Mouse (Mus musculus) left cerebral cortex, adult 18-20 months (tissue): Measurements from ENCODE around the gene Aurkaip1. TPM values are rescaled to one million over a fixed set of nuclear protein-coding genes. Genes with fewer than 3 reads are reported as not detected.
"Not testable (repeated sequence)": the region's sequence is repeated elsewhere in the genome, so short reads cannot be mapped to it uniquely, and the experiment has no call there.

Experiments
- DNase-seq, 2 experiments: peaks; one replicate each; pipeline ENCODE4 v3.0.0; 2021 to 2022; ENCODE audit warnings: low spot score in 2 of 2, mixed read lengths in 1 of 2
- long read RNA-seq, 2 experiments: library from polyadenylated mRNA; stranded (forward); transcript quantifications; one replicate each; pipeline ENCODE4 v2.0.0; 2021
- total RNA-seq, 2 experiments: library from RNA; stranded (reverse); gene quantifications; 2 replicates each; pipeline ENCODE4 v1.2.3; 2021

Aurkaip1 gene
- 100 to 1,000 TPM; 103 to 110 TPM for total RNA-seq
- long read RNA-seq, experiment 1, transcript Aurkaip1-201 (4 exons, 1,159 nt): major isoform, 52 of 117 reads
- long read RNA-seq, experiment 1, transcript Aurkaip1-203 (3 exons, 1,029 nt): minor isoform, 43 of 117 reads
- long read RNA-seq, experiment 1, partial matches to known transcripts: 3 of 117 reads
- long read RNA-seq, experiment 1, other reads (novel, unspliced or antisense): 19 of 117 reads
- long read RNA-seq, experiment 2, transcript Aurkaip1-203 (3 exons, 1,029 nt): minor isoform, 42 of 119 reads
- long read RNA-seq, experiment 2, transcript Aurkaip1-201 (4 exons, 1,159 nt): major isoform, 53 of 119 reads
- long read RNA-seq, experiment 2, partial matches to known transcripts: 6 of 119 reads
- long read RNA-seq, experiment 2, other reads (novel, unspliced or antisense): 16 of 119 reads

DNA sequence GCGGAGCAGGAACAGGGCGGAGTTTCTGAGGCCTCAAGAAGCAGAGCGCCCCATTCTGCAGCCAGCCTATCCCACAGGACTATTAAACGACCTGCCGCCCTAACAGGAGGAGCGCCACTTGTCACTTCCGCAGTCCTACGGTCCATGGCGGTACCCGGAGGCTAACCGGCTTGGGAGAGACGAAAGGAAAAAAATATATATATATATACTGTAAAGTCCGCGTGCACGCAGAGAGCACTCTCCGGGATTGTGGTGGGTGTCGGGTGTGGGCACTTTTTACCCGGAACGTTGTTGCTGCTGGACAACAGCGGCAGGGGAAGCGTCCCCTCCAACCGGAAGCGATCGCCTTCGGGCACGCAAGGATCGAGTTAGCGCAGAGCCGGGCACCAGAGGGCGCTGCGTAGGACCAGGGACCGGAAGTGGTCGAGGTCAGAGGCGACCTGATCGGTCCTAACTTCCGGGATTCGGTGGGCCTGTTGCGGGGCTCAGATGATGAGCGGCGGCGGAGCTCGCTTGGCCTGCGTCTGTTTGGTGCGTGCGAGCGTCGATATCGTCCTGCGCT is at the start of gene Aurkaip1:
Aurkaip1 (plus strand) TSS at position 68 of the 562 bp plus-strand sequence.
- peak; percentile 95 to 96 for DNase-seq

GRCm38 (mm10) chr4:155783486-155784080 is 47.5 kb upstream of the Aurkaip1 start:
- DNase-seq: no peak

- DNase-seq: peak; percentile 78 to 82
Observed at GRCm38 (mm10) chr4:155784081-155784701, 46.9 kb upstream of the Aurkaip1 start.

GRCm38 (mm10) chr4:155785246-155785645 is 45.8 kb upstream of the Aurkaip1 start:
- DNase-seq: no peak

DNA sequence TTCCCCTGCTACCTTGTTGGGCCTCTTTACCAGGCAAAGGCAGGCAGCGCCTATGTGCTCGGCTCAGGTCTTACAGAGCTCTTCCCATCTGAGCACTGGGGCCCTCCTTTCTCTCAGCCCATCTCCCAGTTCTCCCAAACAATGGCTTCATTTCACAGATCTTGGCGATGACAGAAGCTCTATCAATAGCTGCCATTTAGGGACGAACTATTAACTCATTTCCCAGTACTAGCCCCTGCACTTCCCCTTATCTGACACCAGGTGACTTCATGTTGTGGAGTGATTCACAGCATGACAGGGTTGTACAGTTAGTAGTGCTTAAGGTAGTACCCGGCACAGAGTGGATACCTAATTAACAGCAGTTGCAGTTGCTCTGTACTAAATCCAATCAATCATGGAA is 45.3 kb upstream of the Aurkaip1 start, which contains the start of gene Tmem88b:
Tmem88b (minus strand) TSS at position 56 of the 400 bp plus-strand sequence.
- DNase-seq: no peak

GRCm38 (mm10) chr4:155788300-155788699 is 42.8 kb upstream of the Aurkaip1 start:
- DNase-seq: no peak

DNA sequence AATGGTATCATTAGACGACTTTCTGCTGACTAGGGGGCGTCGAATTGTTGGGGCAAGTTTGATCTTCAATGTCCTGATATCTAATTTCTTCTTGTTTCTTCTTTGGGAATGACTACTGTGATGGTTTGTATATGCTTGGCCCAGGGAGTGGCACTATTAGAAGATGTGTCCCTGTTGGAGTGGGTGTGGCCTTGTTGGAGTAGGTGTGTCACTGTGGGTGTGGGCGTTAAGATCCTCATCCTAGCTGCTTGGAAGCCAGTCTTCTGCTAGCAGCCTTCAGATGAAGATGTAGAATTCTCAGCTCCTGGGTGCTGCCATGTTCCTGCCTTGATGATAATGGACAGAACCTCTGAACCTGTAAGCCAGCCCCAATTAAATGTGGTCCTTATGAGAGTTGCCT is 42.2 kb upstream of the Aurkaip1 start:
- DNase-seq: not testable (repeated sequence)

DNA sequence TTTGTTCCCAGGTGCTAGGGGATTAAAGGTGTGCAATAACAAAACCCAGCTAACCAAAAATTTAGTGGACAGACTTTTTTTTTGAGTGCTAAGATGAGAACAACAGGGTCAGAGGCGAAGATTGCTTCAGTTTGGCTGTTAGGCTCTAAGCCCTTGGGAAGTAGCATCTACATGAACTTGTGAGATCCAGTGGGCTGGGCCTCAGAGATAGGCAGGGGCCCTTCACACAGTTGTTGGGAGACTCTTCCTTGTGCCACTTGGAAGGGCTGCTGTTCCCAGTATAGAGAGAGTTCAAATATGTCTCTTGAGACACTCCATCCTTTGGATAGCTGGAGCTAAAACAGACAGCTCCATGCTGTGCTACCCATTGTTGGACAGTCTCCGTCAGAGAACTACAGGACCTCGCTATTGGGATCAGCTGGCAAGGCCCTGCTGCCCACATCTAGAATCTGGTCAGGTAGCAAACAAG is 41.0 kb upstream of the Aurkaip1 start, which contains the start of gene Ankrd65:
Ankrd65 (plus strand) TSS at position 419 of the 469 bp plus-strand sequence.
- no peak for DNase-seq

DNA sequence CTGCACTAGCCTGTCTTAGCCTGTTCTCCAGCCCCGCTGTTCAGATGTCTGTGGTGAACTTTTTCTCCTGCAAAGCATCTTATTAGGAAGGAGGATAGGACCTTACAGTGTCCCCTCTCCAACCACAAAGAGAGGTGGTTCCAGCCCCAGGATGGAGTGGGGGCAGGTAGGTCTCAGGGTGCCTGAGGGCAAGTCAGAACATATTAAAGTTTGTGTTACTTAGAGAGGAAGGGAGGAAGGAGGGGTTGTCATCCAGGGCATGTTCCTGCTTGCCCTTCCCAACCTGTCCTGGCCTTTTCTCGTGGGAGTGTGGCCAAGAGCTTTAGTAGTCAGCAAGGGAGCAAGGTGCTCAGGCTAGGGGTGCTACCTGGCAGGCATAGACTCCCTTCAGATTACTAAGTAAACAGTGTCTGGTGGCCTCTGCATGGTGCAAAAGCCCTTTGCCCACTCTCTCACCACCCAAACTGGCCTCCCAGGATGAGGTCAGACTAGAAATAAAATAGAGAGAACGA is 40.4 kb upstream of the Aurkaip1 start:
- no peak for DNase-seq

DNA sequence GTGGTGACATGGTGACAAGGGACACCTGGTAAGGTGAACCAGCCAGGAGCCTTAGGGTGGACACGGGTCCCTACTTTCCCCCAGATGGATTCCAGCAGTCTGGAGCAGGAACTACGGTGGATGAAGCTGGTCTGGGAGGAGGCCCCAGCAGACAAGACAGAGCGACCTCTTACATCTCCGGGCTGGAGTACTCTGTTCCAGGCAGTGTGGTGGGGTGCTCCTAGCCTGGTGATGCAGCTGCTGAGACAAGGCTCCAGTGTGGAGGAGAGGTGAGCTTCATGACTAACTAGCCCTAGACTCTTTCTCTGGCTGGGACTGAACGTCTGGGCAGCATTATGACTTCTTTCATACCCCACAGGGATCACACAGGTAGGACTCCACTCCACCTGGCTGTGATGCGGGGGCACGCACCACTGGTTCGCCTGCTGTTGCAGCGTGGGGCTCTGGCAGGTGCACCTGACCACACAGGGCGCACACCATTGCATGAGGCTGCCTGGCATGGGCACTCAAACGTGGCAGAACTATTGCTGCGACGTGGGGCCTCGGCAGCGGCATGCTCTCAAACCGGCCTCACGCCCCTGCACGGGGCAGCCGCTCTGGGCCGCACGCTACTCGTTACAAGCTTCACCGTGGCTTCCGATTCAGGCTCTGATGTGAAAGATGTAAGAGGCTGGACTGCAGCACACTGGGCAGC is 39.7 kb upstream of the Aurkaip1 start:
- DNase-seq: no peak

DNA sequence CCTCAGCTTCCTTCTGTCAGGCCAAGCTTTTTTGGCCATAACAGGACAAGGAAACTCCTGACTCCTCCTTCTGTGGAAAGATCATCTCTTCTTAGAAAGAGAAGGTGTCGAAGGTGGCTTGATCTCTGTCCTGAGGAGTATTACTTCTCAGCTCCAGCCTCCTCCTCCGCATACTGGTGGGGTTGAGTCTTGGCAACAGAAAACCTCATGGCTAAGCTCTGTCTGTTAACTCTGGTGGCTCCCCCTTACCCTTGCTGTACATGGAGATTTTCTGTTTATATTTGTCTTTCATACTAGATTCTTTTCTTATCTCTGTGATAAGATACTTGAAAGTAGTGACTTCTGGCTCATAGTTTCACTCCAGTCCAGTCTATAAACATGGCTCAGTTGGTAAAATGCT is 37.3 kb upstream of the Aurkaip1 start:
- no peak for DNase-seq

DNA sequence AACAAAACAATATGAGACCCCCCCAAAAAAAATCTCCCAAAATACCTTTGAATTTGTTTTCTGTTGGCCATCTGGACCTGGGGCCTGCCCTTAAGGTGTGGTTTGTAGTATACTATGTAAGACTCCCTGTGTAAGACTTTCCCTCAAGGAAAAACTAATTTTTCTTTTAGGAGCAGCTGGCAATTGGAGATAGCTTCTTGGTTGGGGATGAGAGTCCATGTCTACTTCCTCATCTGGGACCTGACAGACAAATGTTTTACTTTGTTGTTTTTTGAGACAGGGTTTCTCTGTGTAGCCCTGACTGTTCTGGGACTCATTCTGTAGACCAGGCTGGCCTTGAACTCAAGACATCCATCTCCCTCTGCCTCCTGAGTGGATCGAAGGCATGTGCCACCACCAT is 29.0 kb upstream of the Aurkaip1 start:
- no peak for DNase-seq

- no peak for DNase-seq
Observed at GRCm38 (mm10) chr4:155802741-155803339, 28.2 kb upstream of the Aurkaip1 start, which contains the start of gene Mrpl20. Gene Mrpl20 (plus strand): TSS chr4:155802878.

DNA sequence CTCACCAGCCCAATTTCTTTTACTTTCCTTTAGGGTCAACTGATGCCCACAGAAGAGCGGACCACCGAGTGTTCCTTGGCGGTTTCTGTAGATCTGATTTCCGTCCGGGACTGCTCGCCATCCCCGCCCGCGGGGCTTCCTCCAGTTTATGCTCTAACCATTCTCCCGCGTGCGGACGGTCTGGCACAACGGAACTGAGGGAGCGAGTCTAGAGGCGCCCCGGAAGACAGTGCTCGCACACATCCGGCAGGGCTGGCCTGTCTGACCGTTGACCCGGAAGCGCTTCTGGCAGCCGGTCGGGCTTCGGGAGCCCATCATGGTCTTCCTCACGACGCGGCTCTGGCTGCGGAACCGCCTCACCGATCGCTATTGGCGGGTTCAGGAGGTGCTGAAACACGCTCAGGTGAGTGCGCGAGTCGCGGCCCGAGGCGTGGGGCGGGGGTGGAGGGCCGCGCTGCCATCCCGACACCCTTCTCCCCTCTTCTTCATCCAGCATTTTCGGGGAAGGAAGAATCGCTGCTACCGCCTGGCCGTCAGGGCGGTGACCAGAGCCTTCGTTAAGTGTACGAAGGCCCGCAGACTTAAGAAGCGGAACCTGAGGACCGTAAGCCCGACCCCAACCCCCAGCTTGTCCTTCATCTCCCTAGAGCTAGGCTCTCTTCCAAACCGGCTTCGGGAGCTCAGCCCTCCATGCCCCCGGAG is 27.6 kb upstream of the Aurkaip1 start:
- DNase-seq: peak; percentile 95 to 98

GRCm38 (mm10) chr4:155807841-155808240 is 23.2 kb upstream of the Aurkaip1 start:
- no peak for DNase-seq

GRCm38 (mm10) chr4:155811929-155812664 is 19.0 kb upstream of the Aurkaip1 start, which contains the start of gene Ccnl2:
Gene Ccnl2 (plus strand): TSS chr4:155812489.
- peak; percentile 88 to 93 for DNase-seq

- DNase-seq: no peak
Observed at GRCm38 (mm10) chr4:155812665-155813181, 18.3 kb upstream of the Aurkaip1 start.

DNA sequence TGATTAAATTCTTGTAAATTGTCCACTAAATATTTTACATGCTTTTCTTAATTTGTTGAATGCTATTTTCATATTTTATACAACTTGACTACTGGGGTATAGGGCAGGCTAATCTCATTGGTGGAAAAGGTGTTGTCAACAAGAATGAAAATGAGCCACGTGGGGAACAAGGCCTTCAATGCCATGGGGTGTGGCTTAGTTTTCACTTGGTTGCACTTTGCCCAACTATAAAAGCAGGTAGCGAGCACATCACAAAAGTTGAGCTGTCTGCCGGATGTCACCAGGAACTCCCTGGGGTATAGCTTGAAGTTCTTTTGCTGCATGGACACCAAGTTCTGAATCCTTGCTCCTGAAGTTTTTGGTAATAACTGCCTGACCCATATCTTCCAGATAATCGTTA is 13.5 kb upstream of the Aurkaip1 start:
- DNase-seq: no peak
